12 mouse cellular contexts compared by ENCODE assay signal in the genomic region with DNA sequence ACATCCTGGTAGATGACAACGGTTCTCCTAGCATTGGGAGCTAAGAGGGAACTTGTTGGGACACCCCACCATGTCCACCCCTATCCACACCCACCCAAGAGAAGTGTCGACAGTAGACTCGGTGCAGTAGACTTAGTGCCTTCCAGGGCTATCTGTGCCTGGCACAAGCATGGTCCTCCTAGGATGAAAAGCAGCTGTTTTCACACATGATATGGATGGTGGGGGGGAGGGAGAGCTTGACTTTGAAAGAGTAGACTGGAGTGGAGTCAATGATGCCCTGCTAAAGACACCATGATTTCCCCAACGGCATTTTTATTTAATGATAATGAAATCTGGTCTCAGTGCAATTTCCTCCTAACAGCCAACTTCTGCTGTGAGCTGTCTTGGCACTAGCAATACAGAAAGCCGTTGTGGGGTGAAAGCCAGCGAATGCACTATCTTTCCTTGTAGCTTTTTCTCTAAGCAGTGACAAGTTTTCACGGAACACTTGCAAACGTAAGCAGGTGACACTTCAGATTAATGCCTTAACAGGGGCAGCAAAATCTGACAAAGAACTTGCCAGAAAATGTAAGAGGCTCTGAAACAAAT.
A peak's percentile ranks its signal among the peaks of the same experiment; 100 is the strongest.
DNase-seq lines count a peak whose midpoint lies in the region; ATAC-seq and TF ChIP-seq lines count a peak whose summit lies in the region.
"Had no signal": no experiment of that assay in that cellular context is flagged by ENCODE, and none has a peak within 500 bp of the region (broad histone marks: within the 10 kb centered on the region; RNA-seq: fewer than 3 reads in every experiment).

No protein-coding gene starts in this region.

- ATAC-seq in forebrain, embryonic 13.5 days, result peak; percentile 50; the same call in 1 of the 2 replicates
- ATAC-seq in forebrain, embryonic 12.5 days (ENCODE audit: low FRiP score), result no peak
- ATAC-seq in hindbrain, postnatal 0 days, result 0 out of 2 replicates have a peak, but pooled peaks have one; percentile 24

- no peak overlapping the region for H3K27ac ChIP-seq in forebrain, embryonic 13.5 days
- H3K27ac ChIP-seq in forebrain, embryonic 12.5 days, result no peak overlapping the region
- no peak overlapping the region for H3K27ac ChIP-seq in hindbrain, postnatal 0 days
- H3K27ac ChIP-seq: heart, adult 2 months had no signal

- DNase-seq in layer of hippocampus, postnatal 10 days (ENCODE audit: low spot score in 2 of 2), result peak; percentile 13 to 26
- no peak for DNase-seq in layer of hippocampus, postnatal 36 days
- peak; percentile 36 for DNase-seq in adipocyte (ENCODE audit: low spot score)
- DNase-seq in hindbrain, postnatal 0 days (ENCODE audit: low spot score), result peak; percentile 44
- DNase-seq in adrenal gland, adult 18-20 months (ENCODE audit: low spot score in 2 of 2), result no peak
- no peak for DNase-seq in testis, postnatal 10 days (ENCODE audit: low spot score)
- DNase-seq: adrenal gland, postnatal 25 days had no signal

- TF ChIP-seq CTCF in hindbrain, postnatal 0 days (IDR thresholded peaks at IDR 0.05; ENCODE audit: low read depth), result no peak

- no peak overlapping the region for H3K9ac ChIP-seq in forebrain, embryonic 13.5 days
- H3K9ac ChIP-seq in forebrain, embryonic 12.5 days, result no peak overlapping the region
- H3K9ac ChIP-seq in hindbrain, postnatal 0 days (replicated peaks; ENCODE audit: low read length), result no peak overlapping the region

- no peak overlapping the region for H3K4me3 ChIP-seq in forebrain, embryonic 13.5 days
- no peak overlapping the region for H3K4me3 ChIP-seq in forebrain, embryonic 12.5 days (replicated peaks)
- H3K4me3 ChIP-seq in hindbrain, postnatal 0 days (ENCODE audit: low read length), result no peak overlapping the region
- H3K4me3 ChIP-seq: erythroblast, embryonic 14.5 days; heart, adult 2 months; myocyte had no signal

- H3K36me3 ChIP-seq in forebrain, embryonic 13.5 days (ENCODE audit: poor library complexity, severe bottlenecking), result no peaks in the 10 kb centered on the region
- no peaks in the 10 kb centered on the region for H3K36me3 ChIP-seq in forebrain, embryonic 12.5 days (replicated peaks)
- no peaks in the 10 kb centered on the region for H3K36me3 ChIP-seq in hindbrain, postnatal 0 days (ENCODE audit: insufficient read depth, low read length)

- no peaks in the 10 kb centered on the region for H3K4me1 ChIP-seq in forebrain, embryonic 13.5 days
- H3K4me1 ChIP-seq in forebrain, embryonic 12.5 days, result no peaks in the 10 kb centered on the region
- H3K4me1 ChIP-seq in hindbrain, postnatal 0 days (ENCODE audit: insufficient read depth, low read length), result peaks cover 7% of the 10 kb centered on the region; the same call in 1 of the 2 replicates

- H3K4me2 ChIP-seq in forebrain, embryonic 13.5 days, result no peak overlapping the region
- no peak overlapping the region for H3K4me2 ChIP-seq in forebrain, embryonic 12.5 days
- no peak overlapping the region for H3K4me2 ChIP-seq in hindbrain, postnatal 0 days (ENCODE audit: low read depth, low read length)

- 78% methylated on average over 8 of the region's 8 CpGs for WGBS in forebrain, embryonic 13.5 days
- WGBS in forebrain, embryonic 12.5 days, result 83% methylated on average over 8 of the region's 8 CpGs
- WGBS in hindbrain, postnatal 0 days, result 61% methylated on average over 8 of the region's 8 CpGs

- no peaks in the 10 kb centered on the region for H3K9me3 ChIP-seq in forebrain, embryonic 13.5 days (replicated peaks)
- no peaks in the 10 kb centered on the region for H3K9me3 ChIP-seq in forebrain, embryonic 12.5 days
- no peaks in the 10 kb centered on the region for H3K9me3 ChIP-seq in hindbrain, postnatal 0 days (ENCODE audit: low read length)

- H3K27me3 ChIP-seq in forebrain, embryonic 13.5 days, result no peaks in the 10 kb centered on the region
- H3K27me3 ChIP-seq in forebrain, embryonic 12.5 days, result no peaks in the 10 kb centered on the region
- H3K27me3 ChIP-seq in hindbrain, postnatal 0 days (ENCODE audit: insufficient read depth, low read length), result no peaks in the 10 kb centered on the region

Comparison
In these comparisons a context has a peak if more than half of its experiments do, and no peak if none do; other contexts are left out.
1. DNase-seq: peak in layer of hippocampus, postnatal 10 days (2 of 2), adipocyte (single experiment) and hindbrain, postnatal 0 days (single experiment); none in layer of hippocampus, postnatal 36 days (0 of 2), adrenal gland, adult 18-20 months (0 of 2) and testis, postnatal 10 days (single experiment).